Mouse (Mus musculus) stomach, postnatal 0 days (tissue): ENCODE results near the gene Celf1. TPM values are rescaled to one million over a fixed set of nuclear protein-coding genes. Genes with fewer than 3 reads are reported as not detected.

Source experiments
- ATAC-seq: fragments of 200-750 bp; cut with Nextera tagmentation; 2 replicates; pipeline ENCODE4 v1.8.0; 2017; ENCODE audit not compliant: low FRiP score, low TSS enrichment
- DNase-seq: peaks from one replicate; pipeline ENCODE4 v3.0.0-alpha.2; 2016; ENCODE audit warnings: low spot score
- H3K27ac ChIP-seq: fragments of 300-500 bp; sonication (generic); replicated peaks from 2 replicates; pipeline ENCODE4 v1.5.1; 2014; ENCODE audit warnings: mild to moderate bottlenecking, control low read depth
- H3K27me3 ChIP-seq: fragments of 300-500 bp; sonication (generic); 2 replicates; pipeline ENCODE4 v1.6.1; 2014; ENCODE audit warnings: low read length; ENCODE audit not compliant: control insufficient read depth, insufficient read depth
- H3K36me3 ChIP-seq: fragments of 300-500 bp; sonication (generic); 2 replicates; pipeline ENCODE4 v1.6.1; 2014; ENCODE audit warnings: low read length, mixed read lengths; ENCODE audit not compliant: control insufficient read depth, insufficient read depth
- H3K4me1 ChIP-seq: fragments of 300-500 bp; sonication (generic); replicated peaks from 2 replicates; pipeline ENCODE4 v1.6.1; 2014; ENCODE audit warnings: antibody characterized with exemption; ENCODE audit not compliant: control insufficient read depth, insufficient read depth
- H3K4me2 ChIP-seq: fragments of 300-500 bp; sonication (generic); replicated peaks from 2 replicates; pipeline ENCODE4 v1.6.1; 2014; ENCODE audit warnings: low read depth, mild to moderate bottlenecking, control low read depth, moderate library complexity
- H3K4me3 ChIP-seq: fragments of 300-500 bp; sonication (generic); 2 replicates; pipeline ENCODE4 v1.5.1; 2014; ENCODE audit warnings: low read depth, low read length, control low read depth
- H3K9ac ChIP-seq: fragments of 300-500 bp; sonication (generic); 2 replicates; pipeline ENCODE4 v1.6.1; 2014; ENCODE audit warnings: mild to moderate bottlenecking, low read length, control low read depth, mixed read lengths
- H3K9me3 ChIP-seq: fragments of 300-500 bp; sonication (generic); 2 replicates; pipeline ENCODE4 v1.6.1; 2016; ENCODE audit warnings: low read length; ENCODE audit not compliant: control insufficient read depth
- CTCF ChIP-seq: IDR thresholded peaks from 2 replicates; pipeline ENCODE4 v1.5.1; 2016; ENCODE audit warnings: antibody characterized with exemption, low read depth, mild to moderate bottlenecking, moderate library complexity
- EP300 ChIP-seq: optimal IDR thresholded peaks from 2 replicates; pipeline ENCODE3; 2016; ENCODE audit warnings: antibody characterized with exemption
- WGBS: fragments of 180-500 bp; shearing (Covaris S2); extraction: QIAGEN DNeasy Blood & Tissue Kit; methylation state at CpG from one replicate; pipeline ENCODE4 v1.1.7; 2014; 5-methylcytosine and 5-hydroxymethylcytosine counted together
- polyA plus RNA-seq: library from polyadenylated mRNA; unstranded; fragments of >200 nt; fragmentation: Nextera tagmentation; extraction: Ambion mirVana; gene quantifications from 2 replicates; pipeline ENCODE4 v1.2.1, GENCODE M21; 2015

The Celf1 gene
- polyA plus RNA-seq, 1 experiment from 2014 or later: 33.7 TPM

GRCm38 (mm10) chr2:91026491-91026890, 86.3 kb downstream of the Celf1 start:
- TF ChIP-seq EP300 (no peak), CTCF (no peak)
- ATAC-seq (no peak), DNase-seq (no peak)
- H3K9me3 ChIP-seq: no peaks in the 10 kb centered on the region
- H3K9ac ChIP-seq: no peak overlapping the region
- no peaks in the 10 kb centered on the region for H3K27me3 ChIP-seq
- no peaks in the 10 kb centered on the region for H3K4me1 ChIP-seq
- no peak overlapping the region for H3K4me2 ChIP-seq
- H3K36me3 ChIP-seq: no peaks in the 10 kb centered on the region
- 85% methylated on average over 1 of the region's 1 CpGs for WGBS
- no peak overlapping the region for H3K4me3 ChIP-seq
- no peak overlapping the region for H3K27ac ChIP-seq

GRCm38 (mm10) chr2:91027391-91028214, 87.4 kb downstream of the Celf1 start:
- no peaks in the 10 kb centered on the region for H3K9me3 ChIP-seq
- no peaks in the 10 kb centered on the region for H3K36me3 ChIP-seq
- no peaks in the 10 kb centered on the region for H3K27me3 ChIP-seq
- no peak overlapping the region for H3K4me2 ChIP-seq
- TF ChIP-seq CTCF (no peak), EP300 (no peak)
- H3K4me3 ChIP-seq: no peak overlapping the region
- peak overlapping the region; percentile 35; the same call in 1 of the 2 replicates for H3K27ac ChIP-seq
- 76% methylated on average over 9 of the region's 9 CpGs for WGBS
- no peaks in the 10 kb centered on the region for H3K4me1 ChIP-seq
- H3K9ac ChIP-seq: no peak overlapping the region
- peak; percentile 57; the same call in 1 of the 2 replicates for ATAC-seq
- peak; percentile 37 for DNase-seq

- WGBS: 80% methylated on average over 4 of the region's 4 CpGs
- TF ChIP-seq CTCF (no peak), EP300 (no peak)
- Histone ChIP-seq H3K27me3 (no peaks in the 10 kb centered on the region), H3K4me3 (no peak overlapping the region), H3K36me3 (no peaks in the 10 kb centered on the region), H3K9ac (no peak overlapping the region), H3K4me2 (no peak overlapping the region), H3K9me3 (no peaks in the 10 kb centered on the region), H3K27ac (no peak overlapping the region), H3K4me1 (no peaks in the 10 kb centered on the region)
- no peak for DNase-seq
- ATAC-seq: no peak
These were observed 91.0 kb downstream of the Celf1 start for GRCm38 (mm10) chr2:91031216-91031615.

- ATAC-seq (no peak), DNase-seq (no peak)
- no peak overlapping the region for H3K27ac ChIP-seq
- no peaks in the 10 kb centered on the region for H3K9me3 ChIP-seq
- no peaks in the 10 kb centered on the region for H3K27me3 ChIP-seq
- WGBS: 21% methylated on average over 3 of the region's 3 CpGs
- no peak overlapping the region for H3K4me3 ChIP-seq
- H3K9ac ChIP-seq: no peak overlapping the region
- H3K36me3 ChIP-seq: no peaks in the 10 kb centered on the region
- H3K4me1 ChIP-seq: no peaks in the 10 kb centered on the region
- no peak overlapping the region for H3K4me2 ChIP-seq
- TF ChIP-seq CTCF: peak; percentile 54
- no peak for TF ChIP-seq EP300
These were observed 92.8 kb downstream of the Celf1 start for GRCm38 (mm10) chr2:91033000-91033399.

GRCm38 (mm10) chr2:91035385-91035784, 95.2 kb downstream of the Celf1 start, which contains the start of gene Rapsn:
Gene Rapsn (plus strand): TSS chr2:91035620.
- Histone ChIP-seq H3K9ac (peak within 1 kb of the TSS; percentile 27; the same call in 1 of the 2 replicates), H3K27me3 (no peaks in the 10 kb centered on the region), H3K36me3 (no peaks in the 10 kb centered on the region), H3K27ac (no peak within 1 kb of the TSS), H3K4me3 (no peak within 1 kb of the TSS), H3K4me2 (no peak within 1 kb of the TSS), H3K9me3 (no peaks in the 10 kb centered on the region), H3K4me1 (no peaks in the 10 kb centered on the region)
- TF ChIP-seq CTCF (no peak), EP300 (no peak)
- ATAC-seq (0 out of 2 replicates have a peak, but pooled peaks have one; percentile 32), DNase-seq (peak; percentile 50)
- 55% methylated on average over 9 of the region's 9 CpGs for WGBS

- Histone ChIP-seq H3K9me3 (no peaks in the 10 kb centered on the region), H3K27ac (no peak overlapping the region), H3K4me1 (no peaks in the 10 kb centered on the region), H3K4me3 (no peak overlapping the region), H3K4me2 (no peak overlapping the region), H3K27me3 (no peaks in the 10 kb centered on the region), H3K36me3 (no peaks in the 10 kb centered on the region), H3K9ac (no peak overlapping the region)
- TF ChIP-seq CTCF: no peak
- no peak for TF ChIP-seq EP300
- WGBS: 67% methylated on average over 8 of the region's 8 CpGs
- no peak for DNase-seq
- no peak for ATAC-seq
These were observed 101.6 kb downstream of the Celf1 start for GRCm38 (mm10) chr2:91041786-91042185.
